Mouse (Mus musculus): ENCODE data around the gene Chil4. TPM values are rescaled to one million over a fixed set of nuclear protein-coding genes. Genes with fewer than 3 reads are reported as not detected.
"Not testable (repeated sequence)": the region's sequence is repeated elsewhere in the genome, so short reads cannot be mapped to it uniquely, and the experiment has no call there.

Gene Chil4
- total RNA-seq (2021) = not detected
- long read RNA-seq, experiment 1 = 0 reads
- long read RNA-seq, experiment 2 = 0 reads

DNA sequence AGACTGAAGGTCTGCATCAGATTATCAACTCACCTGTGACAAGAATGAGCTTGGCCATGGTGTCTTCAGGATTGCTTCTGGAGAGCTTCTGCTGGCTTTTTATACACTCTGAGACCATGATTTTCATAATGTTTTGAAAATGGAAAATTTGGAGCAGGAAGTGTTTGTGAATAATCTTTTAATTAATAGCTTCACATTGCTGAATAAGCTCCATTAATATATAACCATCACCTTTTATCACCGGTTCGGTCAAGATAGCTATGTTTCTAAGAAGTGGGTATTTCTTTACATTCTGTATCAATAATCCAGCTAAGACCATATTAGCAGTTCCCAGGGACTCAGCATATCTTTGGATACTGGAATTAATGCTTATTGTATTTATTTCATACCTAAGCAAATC is at the start of gene Chil4:
Gene Chil4, minus strand, starts transcription at position 101 of the 400 bp plus-strand sequence.
- intact Hi-C loops (cut with DNase I) = no loop called here
- no peak for TF ChIP-seq CTCF (IDR thresholded peaks at IDR 0.05)
- DNase-seq (ENCODE audit: extremely low spot score in 1 of 2, low spot score in 2 of 2) = no peak
- H3K4me3 ChIP-seq = no peak within 1 kb of the TSS
- no peak within 1 kb of the TSS for H3K27ac ChIP-seq

DNA sequence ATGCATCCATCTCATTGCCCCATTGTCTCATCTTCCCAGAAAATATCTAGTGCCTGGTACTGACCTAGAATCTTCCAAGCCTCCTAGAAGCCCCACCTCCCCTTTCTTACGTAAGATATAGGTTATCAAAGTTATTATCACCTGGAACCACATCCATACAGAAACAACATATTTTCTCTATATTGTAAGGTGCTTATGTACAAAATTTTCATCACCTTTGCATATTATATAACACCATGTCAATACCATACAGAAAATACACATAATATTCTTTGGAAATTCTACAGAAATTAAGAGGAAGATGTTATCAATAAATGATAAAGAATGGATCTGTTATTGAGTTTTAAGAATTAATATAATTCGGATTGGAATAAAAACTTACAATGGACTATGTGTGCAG is 46.5 kb upstream of the Chil4 start:
- Histone ChIP-seq H3K27ac (no peak overlapping the region), H3K4me3 (no peak overlapping the region)
- intact Hi-C loops (cut with DNase I) = no loop called here
- no peak for DNase-seq (ENCODE audit: extremely low spot score in 1 of 2, low spot score in 2 of 2)
- TF ChIP-seq CTCF (IDR thresholded peaks at IDR 0.05) = no peak

DNA sequence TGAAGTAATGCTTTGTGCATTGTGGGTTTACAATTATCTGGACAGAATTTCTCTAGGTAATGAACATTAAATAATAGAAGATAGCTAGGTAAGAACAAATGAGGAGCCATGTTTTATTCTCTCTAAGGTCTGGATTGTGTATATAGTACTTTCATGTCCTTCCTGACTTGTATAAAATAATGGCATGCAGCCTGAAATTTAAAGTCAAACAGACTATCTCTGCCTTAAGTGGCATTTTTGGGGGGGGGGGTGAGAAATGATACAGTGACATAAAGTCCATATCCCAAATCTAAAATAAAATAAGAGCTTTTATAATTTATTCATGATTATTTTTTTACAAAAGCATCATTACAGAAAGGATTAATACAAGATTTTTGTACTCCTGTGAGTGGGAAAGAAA is 45.5 kb upstream of the Chil4 start:
- no peak for TF ChIP-seq CTCF (IDR thresholded peaks at IDR 0.05)
- intact Hi-C loops (cut with DNase I) = no loop called here
- Histone ChIP-seq H3K27ac (no peak overlapping the region), H3K4me3 (no peak overlapping the region)
- DNase-seq (ENCODE audit: extremely low spot score in 1 of 2, low spot score in 2 of 2) = no peak

DNA sequence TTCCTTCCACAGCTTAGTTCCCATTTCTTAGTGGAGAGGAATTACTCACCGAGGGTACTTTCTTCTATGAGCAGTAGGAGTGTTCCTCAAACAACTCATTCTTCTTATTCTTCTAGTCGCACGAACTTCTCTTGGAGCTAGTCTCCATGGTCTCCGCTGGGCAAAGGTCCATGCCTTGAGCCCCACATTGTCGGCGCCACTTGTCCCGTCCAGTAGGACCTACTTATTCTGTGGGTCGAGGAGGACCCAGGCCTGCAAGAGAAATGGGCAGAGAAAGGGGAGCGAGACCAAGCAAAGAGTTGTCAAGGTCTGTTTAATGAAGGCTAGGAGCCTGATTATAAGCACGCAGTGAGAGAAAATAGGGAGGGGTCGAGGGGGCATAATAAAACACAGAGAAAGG is 37.8 kb upstream of the Chil4 start:
- DNase-seq (ENCODE audit: extremely low spot score in 1 of 2, low spot score in 2 of 2); intact Hi-C loops (cut with DNase I); H3K27ac ChIP-seq; H3K4me3 ChIP-seq: not testable (repeated sequence)

DNA sequence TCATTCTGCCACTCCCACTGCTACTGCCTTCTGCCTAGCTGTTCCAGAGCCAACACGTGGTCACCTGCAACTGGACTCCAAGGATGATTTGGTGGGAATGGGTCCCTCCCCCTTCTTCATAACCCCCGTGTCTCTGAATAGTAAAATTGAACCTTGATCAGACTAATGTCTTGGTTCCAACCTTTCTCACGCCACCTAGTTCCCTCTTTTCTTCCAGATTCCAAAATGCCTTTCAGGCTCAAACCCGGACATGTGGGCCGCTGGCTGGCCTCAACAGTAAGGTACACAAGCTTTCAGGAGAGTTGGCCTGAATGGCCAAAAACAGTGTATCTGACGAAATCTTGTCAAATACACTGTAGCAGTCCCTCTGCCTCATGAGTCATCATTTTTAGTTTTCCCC is 33.4 kb upstream of the Chil4 start:
- Histone ChIP-seq H3K4me3 (no peak overlapping the region), H3K27ac (no peak overlapping the region)
- intact Hi-C loops (cut with DNase I) = no loop called here
- no peak for TF ChIP-seq CTCF (IDR thresholded peaks at IDR 0.05)
- no peak for DNase-seq (ENCODE audit: extremely low spot score in 1 of 2, low spot score in 2 of 2)

DNA sequence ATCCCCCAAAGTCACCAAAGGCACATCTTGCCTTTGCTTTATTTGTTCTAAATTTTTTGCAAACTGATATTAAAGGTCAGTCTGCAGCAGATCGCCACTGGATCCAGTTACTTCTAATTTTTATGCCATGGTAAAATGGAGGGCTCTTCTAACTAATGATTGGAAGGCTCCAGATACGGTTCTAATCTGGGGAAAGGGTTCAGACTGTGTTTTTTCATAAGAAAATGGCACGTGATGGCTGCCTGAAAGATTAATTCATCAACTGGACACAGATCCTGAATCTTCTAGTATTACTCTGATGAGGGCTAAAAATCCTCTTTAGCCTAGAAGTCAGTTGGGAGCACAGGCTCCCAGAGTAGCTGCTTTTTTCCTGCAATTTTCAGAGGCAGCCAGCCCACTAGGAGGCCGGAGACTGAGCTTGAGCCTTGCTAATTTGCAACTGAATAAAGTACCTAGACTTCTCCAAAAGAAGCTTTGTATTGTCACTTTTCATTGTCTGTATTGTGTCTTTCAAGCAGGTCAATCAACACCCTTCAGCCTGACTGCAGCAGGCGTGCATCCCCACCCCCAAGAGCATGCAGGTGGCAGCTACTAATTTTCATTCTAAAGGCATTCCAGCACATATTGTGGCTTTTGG is 31.6 kb upstream of the Chil4 start:
- intact Hi-C loops (cut with DNase I); H3K27ac ChIP-seq; DNase-seq (ENCODE audit: extremely low spot score in 1 of 2, low spot score in 2 of 2); H3K4me3 ChIP-seq: not testable (repeated sequence)

DNA sequence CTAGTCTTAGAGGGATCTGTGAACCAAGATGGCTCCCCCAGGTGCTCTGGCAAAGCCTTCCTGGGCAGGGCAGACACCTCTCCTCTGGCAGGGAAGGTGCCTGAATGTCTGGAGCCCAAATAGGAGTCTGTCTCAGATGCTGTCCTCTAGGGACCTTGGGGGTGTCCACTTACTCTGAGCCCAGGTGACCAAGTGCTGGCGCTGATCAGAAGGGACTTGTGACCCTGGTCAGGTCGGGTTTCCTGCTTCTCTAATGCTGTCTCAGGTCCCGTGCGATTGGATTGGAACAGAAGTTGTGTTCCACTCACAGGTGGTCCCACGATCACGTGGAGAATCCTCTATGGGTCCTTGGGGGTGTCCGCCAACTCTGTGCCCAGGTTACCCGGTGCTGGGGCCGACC is 28.1 kb upstream of the Chil4 start:
- DNase-seq (ENCODE audit: extremely low spot score in 1 of 2, low spot score in 2 of 2); intact Hi-C loops (cut with DNase I); H3K27ac ChIP-seq; H3K4me3 ChIP-seq: not testable (repeated sequence)

DNA sequence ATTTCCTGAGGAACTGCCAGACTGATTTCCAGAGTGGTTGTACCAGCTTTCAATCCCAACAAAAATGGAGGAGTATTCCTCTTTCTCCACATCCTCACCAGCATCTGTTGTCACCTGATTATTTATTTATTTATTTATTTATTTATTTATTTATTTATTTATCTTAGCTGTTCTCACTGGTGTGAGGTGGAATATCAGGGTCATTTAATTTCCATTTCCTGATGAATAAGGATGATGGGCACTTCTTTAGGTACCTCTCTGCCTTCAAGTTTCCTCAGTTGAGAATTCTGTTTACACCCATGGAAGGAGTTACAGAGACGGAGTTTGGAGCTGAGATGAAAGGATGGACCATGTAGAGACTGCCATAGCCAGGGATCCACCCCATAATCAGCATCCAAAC is 20.9 kb upstream of the Chil4 start:
- H3K4me3 ChIP-seq; DNase-seq (ENCODE audit: extremely low spot score in 1 of 2, low spot score in 2 of 2); H3K27ac ChIP-seq; intact Hi-C loops (cut with DNase I): not testable (repeated sequence)

DNA sequence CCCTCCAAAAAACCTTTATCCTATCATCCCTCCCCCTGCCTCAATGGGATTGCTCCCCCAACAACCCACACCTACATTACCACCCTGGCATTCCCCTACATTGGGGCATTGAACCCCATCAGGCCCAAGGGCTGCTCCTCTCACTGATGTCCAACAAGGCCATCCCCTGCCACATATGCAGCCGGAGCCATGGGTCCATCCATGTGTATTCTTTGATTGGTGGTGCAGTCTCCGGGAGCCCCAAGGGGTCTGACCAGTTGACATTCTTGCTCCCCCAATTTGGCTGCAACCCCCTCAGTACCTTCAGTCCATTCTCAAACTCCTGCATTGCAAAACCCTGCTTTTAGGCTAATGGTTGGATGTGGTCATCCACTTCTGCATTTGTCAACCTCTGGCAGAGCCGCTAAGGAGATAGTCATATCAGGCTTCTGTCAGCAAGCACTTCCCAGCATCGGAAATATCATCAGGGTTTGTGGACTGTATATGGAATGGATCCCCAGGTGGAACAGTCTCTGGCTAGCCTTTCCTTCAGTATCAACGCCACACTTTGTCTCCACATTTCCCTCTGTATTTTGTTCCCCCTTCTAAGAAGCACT is 20.0 kb upstream of the Chil4 start:
- no peak overlapping the region for H3K27ac ChIP-seq
- intact Hi-C loops (cut with DNase I) = no loop called here
- TF ChIP-seq CTCF (IDR thresholded peaks at IDR 0.05) = no peak

DNA sequence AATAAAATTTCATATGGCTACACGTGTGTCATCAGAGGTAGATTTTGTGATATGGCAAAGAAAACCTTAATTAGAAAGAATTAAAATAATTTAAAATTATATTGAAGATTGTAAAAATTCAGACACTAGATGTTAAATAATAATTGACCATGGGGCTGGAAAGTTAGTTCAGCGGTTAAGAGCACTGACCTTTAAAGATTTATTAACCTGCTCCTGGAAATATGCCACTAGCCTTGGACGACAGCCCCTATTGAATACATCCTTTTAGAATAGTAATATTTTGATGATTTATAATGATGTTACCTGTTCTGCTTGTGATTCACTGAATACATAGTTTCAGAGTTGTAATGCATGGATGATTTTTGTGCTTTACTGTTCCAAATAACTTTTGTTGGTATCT is 4.1 kb upstream of the Chil4 start:
- H3K27ac ChIP-seq; H3K4me3 ChIP-seq; intact Hi-C loops (cut with DNase I); DNase-seq (ENCODE audit: extremely low spot score in 1 of 2, low spot score in 2 of 2): not testable (repeated sequence)

More for the DNA sequence above, 20.0 kb upstream of the Chil4 start:
- H3K4me3 ChIP-seq = no peak overlapping the region
- no peak for DNase-seq (ENCODE audit: extremely low spot score in 1 of 2, low spot score in 2 of 2)

DNA sequence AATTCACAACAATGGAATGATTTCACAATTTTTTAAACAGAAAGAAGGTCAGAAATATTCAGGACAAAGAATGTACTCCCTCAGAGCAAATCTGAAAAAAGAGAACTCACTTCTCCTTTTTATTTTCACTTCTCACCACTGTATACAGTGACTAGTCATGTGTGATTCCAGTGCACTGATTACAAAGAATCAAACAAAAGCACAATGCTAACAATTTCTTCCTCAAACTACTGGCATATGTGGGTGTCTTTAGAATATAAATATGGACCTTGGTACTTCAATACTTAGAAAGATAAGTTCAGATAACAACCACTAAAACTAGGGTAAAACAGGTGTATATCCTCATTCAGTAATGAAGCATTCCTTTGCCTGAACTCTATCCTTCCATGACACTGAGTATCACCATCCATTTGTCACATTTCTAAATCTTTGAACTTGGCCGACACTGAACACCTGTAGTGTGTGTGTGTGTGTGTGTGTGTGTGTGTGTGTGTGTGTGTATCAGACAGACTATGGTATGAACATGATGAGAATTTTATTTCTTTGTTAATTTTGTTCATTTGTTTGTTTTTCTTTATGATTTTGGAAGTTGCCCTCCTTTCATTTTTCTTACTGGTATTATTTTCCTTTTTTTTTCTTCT is 2.4 kb upstream of the Chil4 start:
- no peak for DNase-seq (ENCODE audit: extremely low spot score in 1 of 2, low spot score in 2 of 2)
- Histone ChIP-seq H3K4me3 (no peak overlapping the region), H3K27ac (no peak overlapping the region)
- intact Hi-C loops (cut with DNase I) = no loop called here
- TF ChIP-seq CTCF (IDR thresholded peaks at IDR 0.05) = no peak

DNA sequence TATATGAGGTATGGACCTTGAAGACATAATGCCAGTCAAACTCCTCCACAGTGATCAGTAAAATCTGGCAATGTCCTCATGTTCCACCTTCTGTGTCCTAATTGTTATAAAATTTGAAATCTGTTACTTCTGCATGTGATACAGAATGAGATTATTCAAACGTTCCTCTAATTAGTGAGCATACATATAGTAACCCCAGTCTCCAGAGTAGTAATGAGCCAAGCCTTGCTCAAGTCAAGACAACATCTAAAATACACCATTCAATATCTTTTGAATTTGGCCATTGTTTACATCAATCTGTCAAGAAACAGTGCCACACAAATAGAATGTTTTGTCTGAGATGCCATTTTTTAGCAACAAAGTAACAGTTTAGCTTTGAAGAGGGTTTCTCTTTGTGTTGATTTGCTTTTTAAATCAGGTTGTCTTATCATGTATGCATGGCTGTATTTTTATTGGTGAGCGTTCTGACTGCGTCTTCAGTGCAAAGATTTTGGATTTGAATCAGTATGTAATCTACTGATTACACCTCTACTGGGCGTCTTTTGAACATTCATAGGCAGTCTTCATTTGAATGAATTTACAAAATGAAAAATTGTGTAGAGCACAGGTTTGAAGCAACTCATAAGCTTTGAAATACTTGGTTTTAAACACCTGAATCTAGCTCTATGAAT is 888 bp downstream of the Chil4 start:
- H3K27ac ChIP-seq; DNase-seq (ENCODE audit: extremely low spot score in 1 of 2, low spot score in 2 of 2); intact Hi-C loops (cut with DNase I); H3K4me3 ChIP-seq: not testable (repeated sequence)

DNA sequence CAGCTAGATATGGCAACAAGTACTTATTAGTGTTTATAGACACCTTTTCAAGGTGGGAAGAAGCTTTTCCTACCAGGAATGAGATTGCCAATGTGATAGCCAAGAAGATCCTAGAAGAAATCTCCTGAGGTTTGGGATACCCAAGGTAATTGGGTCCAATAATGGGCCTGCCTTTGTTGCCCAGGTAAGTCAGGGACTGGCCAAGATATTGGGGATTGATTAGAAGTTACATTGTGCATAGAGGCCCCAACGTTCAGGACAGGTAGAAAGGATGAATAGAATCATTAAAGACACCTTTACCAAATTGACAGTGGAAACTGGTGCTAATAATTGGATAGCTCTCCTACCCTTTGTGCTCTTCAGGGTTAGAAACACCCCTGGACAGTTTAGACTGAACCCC is 21.3 kb downstream of the Chil4 start:
- DNase-seq (ENCODE audit: extremely low spot score in 1 of 2, low spot score in 2 of 2); H3K4me3 ChIP-seq; H3K27ac ChIP-seq; intact Hi-C loops (cut with DNase I): not testable (repeated sequence)

DNA sequence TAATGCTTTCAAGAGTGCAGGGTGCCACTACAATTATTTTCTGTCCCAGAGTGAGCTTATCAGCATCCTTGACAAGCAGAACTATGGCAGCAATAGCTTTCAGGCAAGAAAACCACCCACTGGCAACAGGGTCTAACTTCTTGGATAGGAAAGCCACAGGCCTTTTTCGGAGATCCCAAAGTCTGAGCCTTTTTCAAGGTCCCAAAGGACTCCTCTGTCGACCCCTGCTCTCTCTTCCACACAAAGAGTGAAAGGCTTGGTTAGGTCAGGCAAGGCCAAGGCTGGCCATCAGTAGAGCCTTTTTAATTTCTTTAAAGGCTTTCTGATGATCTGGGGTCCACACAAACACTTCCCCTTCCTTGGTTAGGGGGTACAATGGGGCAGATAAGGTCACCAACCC is 22.1 kb downstream of the Chil4 start:
- H3K4me3 ChIP-seq; H3K27ac ChIP-seq; DNase-seq (ENCODE audit: extremely low spot score in 1 of 2, low spot score in 2 of 2); intact Hi-C loops (cut with DNase I): not testable (repeated sequence)

Measured in left cerebral cortex, adult 2 months (tissue).